Mouse (Mus musculus): Measurements from ENCODE around the gene Setd1a.

DNA sequence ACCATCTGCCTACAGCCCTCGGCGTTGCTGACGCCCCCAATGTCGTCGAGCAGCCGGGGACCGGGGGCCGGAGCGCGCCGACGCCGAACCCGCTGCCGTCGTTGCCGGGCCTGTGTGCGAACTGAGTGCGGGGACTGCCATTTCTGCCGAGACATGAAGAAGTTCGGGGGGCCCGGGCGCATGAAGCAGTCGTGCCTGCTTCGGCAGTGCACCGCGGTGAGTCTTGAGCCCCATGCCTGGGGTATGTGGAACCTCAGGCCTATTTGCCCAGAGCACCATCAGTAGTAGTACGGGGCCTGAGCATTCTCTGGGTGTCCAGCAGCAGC, 28.3 kb upstream of the Setd1a start:
- no peak for TF ChIP-seq CTCF (IDR thresholded peaks at IDR 0.05; ENCODE audit: low read depth)
- TF ChIP-seq EP300 (IDR thresholded peaks at IDR 0.05; ENCODE audit: low read depth): no peak

Measured in heart, postnatal 0 days (tissue).